Mouse (Mus musculus): ENCODE measurements around the gene Cox8c. TPM values are rescaled to one million over a fixed set of nuclear protein-coding genes. Genes with fewer than 3 reads are reported as not detected.

The Cox8c gene
- total and polyA plus RNA-seq, 2 experiments from 2014 or later = not detected

- ATAC-seq (ENCODE audit: low FRiP score) (no peak), DNase-seq (ENCODE audit: low spot score) (no peak)
- Histone ChIP-seq H3K9ac (replicated peaks; ENCODE audit: low read length, poor library complexity, severe bottlenecking) (no peak overlapping the region), H3K4me2 (ENCODE audit: low read depth, low read length, poor library complexity, severe bottlenecking) (no peak overlapping the region), H3K9me3 (ENCODE audit: low read length) (no peaks in the 10 kb centered on the region), H3K27me3 (ENCODE audit: insufficient read depth, low read length) (no peaks in the 10 kb centered on the region), H3K4me1 (ENCODE audit: insufficient read depth, low read length) (no peaks in the 10 kb centered on the region), H3K27ac (ENCODE audit: low read depth, low read length) (no peak overlapping the region), H3K4me3 (ENCODE audit: low read depth, low read length) (no peak overlapping the region), H3K36me3 (ENCODE audit: insufficient read depth, low read length) (no peaks in the 10 kb centered on the region)
- WGBS = 78% methylated on average over 4 of the region's 4 CpGs
- TF ChIP-seq CTCF (IDR thresholded peaks at IDR 0.05) = no peak
Observed at GRCm38 (mm10) chr12:102929764-102930163, 30.6 kb downstream of the Cox8c start.

- no peak for ATAC-seq (ENCODE audit: low FRiP score)
- 92% methylated on average over 1 of the region's 1 CpGs for WGBS
- no peak overlapping the region for H3K4me2 ChIP-seq (ENCODE audit: low read depth, low read length, poor library complexity, severe bottlenecking)
Observed at GRCm38 (mm10) chr12:102930335-102930734, 31.2 kb downstream of the Cox8c start.

GRCm38 (mm10) chr12:102930789-102931188 is 31.7 kb downstream of the Cox8c start:
- Histone ChIP-seq H3K27ac (ENCODE audit: low read depth, low read length) (no peak overlapping the region), H3K4me1 (ENCODE audit: insufficient read depth, low read length) (no peaks in the 10 kb centered on the region), H3K4me3 (ENCODE audit: low read depth, low read length) (no peak overlapping the region), H3K36me3 (ENCODE audit: insufficient read depth, low read length) (no peaks in the 10 kb centered on the region), H3K4me2 (ENCODE audit: low read depth, low read length, poor library complexity, severe bottlenecking) (no peak overlapping the region), H3K9me3 (ENCODE audit: low read length) (no peaks in the 10 kb centered on the region), H3K9ac (replicated peaks; ENCODE audit: low read length, poor library complexity, severe bottlenecking) (no peak overlapping the region), H3K27me3 (ENCODE audit: insufficient read depth, low read length) (no peaks in the 10 kb centered on the region)
- ATAC-seq (ENCODE audit: low FRiP score) (no peak), DNase-seq (ENCODE audit: low spot score) (no peak)
- 86% methylated on average over 7 of the region's 7 CpGs for WGBS
- TF ChIP-seq CTCF (IDR thresholded peaks at IDR 0.05) = no peak

More at GRCm38 (mm10) chr12:102930335-102930734, 31.2 kb downstream of the Cox8c start:
- Histone ChIP-seq H3K27ac (ENCODE audit: low read depth, low read length) (no peak overlapping the region), H3K4me3 (ENCODE audit: low read depth, low read length) (no peak overlapping the region), H3K4me1 (ENCODE audit: insufficient read depth, low read length) (no peaks in the 10 kb centered on the region), H3K27me3 (ENCODE audit: insufficient read depth, low read length) (no peaks in the 10 kb centered on the region), H3K36me3 (ENCODE audit: insufficient read depth, low read length) (no peaks in the 10 kb centered on the region), H3K9ac (replicated peaks; ENCODE audit: low read length, poor library complexity, severe bottlenecking) (no peak overlapping the region), H3K9me3 (ENCODE audit: low read length) (no peaks in the 10 kb centered on the region)
- DNase-seq (ENCODE audit: low spot score) = no peak
- TF ChIP-seq CTCF (IDR thresholded peaks at IDR 0.05) = no peak

- DNase-seq (ENCODE audit: low spot score) = no peak
- Histone ChIP-seq H3K4me3 (ENCODE audit: low read depth, low read length) (no peak overlapping the region), H3K4me2 (ENCODE audit: low read depth, low read length, poor library complexity, severe bottlenecking) (no peak overlapping the region), H3K27me3 (ENCODE audit: insufficient read depth, low read length) (no peaks in the 10 kb centered on the region), H3K9me3 (ENCODE audit: low read length) (no peaks in the 10 kb centered on the region), H3K9ac (replicated peaks; ENCODE audit: low read length, poor library complexity, severe bottlenecking) (no peak overlapping the region), H3K36me3 (ENCODE audit: insufficient read depth, low read length) (no peaks in the 10 kb centered on the region), H3K27ac (ENCODE audit: low read depth, low read length) (no peak overlapping the region), H3K4me1 (ENCODE audit: insufficient read depth, low read length) (no peaks in the 10 kb centered on the region)
- no peak for ATAC-seq (ENCODE audit: low FRiP score)
- 62% methylated on average over 1 of the region's 1 CpGs for WGBS
- TF ChIP-seq CTCF (IDR thresholded peaks at IDR 0.05) = no peak
Observed at GRCm38 (mm10) chr12:102935892-102936291, 36.8 kb downstream of the Cox8c start.

- H3K4me2 ChIP-seq (ENCODE audit: low read depth, low read length, poor library complexity, severe bottlenecking) = no peak overlapping the region
- ATAC-seq (ENCODE audit: low FRiP score) (no peak), DNase-seq (ENCODE audit: low spot score) (no peak)
- H3K4me3 ChIP-seq (ENCODE audit: low read depth, low read length) = no peak overlapping the region
- no peaks in the 10 kb centered on the region; the same call in 1 of the 2 replicates for H3K4me1 ChIP-seq (ENCODE audit: insufficient read depth, low read length)
- H3K27me3 ChIP-seq (ENCODE audit: insufficient read depth, low read length) = no peaks in the 10 kb centered on the region
- H3K27ac ChIP-seq (ENCODE audit: low read depth, low read length) = no peak overlapping the region
- H3K9me3 ChIP-seq (ENCODE audit: low read length) = no peaks in the 10 kb centered on the region
- no peak for TF ChIP-seq CTCF (IDR thresholded peaks at IDR 0.05)
- H3K36me3 ChIP-seq (ENCODE audit: insufficient read depth, low read length) = no peaks in the 10 kb centered on the region
- WGBS = 93% methylated on average over 1 of the region's 1 CpGs
- H3K9ac ChIP-seq (replicated peaks; ENCODE audit: low read length, poor library complexity, severe bottlenecking) = no peak overlapping the region
Observed at GRCm38 (mm10) chr12:102945571-102945970, 46.5 kb downstream of the Cox8c start.

GRCm38 (mm10) chr12:102947826-102948225 is 48.7 kb downstream of the Cox8c start:
- Histone ChIP-seq H3K9me3 (ENCODE audit: low read length) (no peaks in the 10 kb centered on the region), H3K4me1 (ENCODE audit: insufficient read depth, low read length) (peaks cover 8% of the 10 kb centered on the region; the same call in 1 of the 2 replicates), H3K9ac (replicated peaks; ENCODE audit: low read length, poor library complexity, severe bottlenecking) (no peak overlapping the region), H3K4me3 (ENCODE audit: low read depth, low read length) (peak overlapping the region; percentile 59), H3K4me2 (ENCODE audit: low read depth, low read length, poor library complexity, severe bottlenecking) (peak overlapping the region; percentile 66), H3K36me3 (ENCODE audit: insufficient read depth, low read length) (no peaks in the 10 kb centered on the region), H3K27ac (ENCODE audit: low read depth, low read length) (peak overlapping the region; percentile 96), H3K27me3 (ENCODE audit: insufficient read depth, low read length) (no peaks in the 10 kb centered on the region)
- DNase-seq (ENCODE audit: low spot score) (no peak), ATAC-seq (ENCODE audit: low FRiP score) (no peak)
- 33% methylated on average over 10 of the region's 10 CpGs for WGBS
- no peak for TF ChIP-seq CTCF (IDR thresholded peaks at IDR 0.05)
